Mouse (Mus musculus) cerebellum, adult 2 months (tissue): ENCODE measurements around the gene Rilp. TPM values are rescaled to one million over a fixed set of nuclear protein-coding genes. Genes with fewer than 3 reads are reported as not detected.

Experiments
- DNase-seq, 2 experiments: peaks; one replicate each; pipeline ENCODE4 v3.0.0; 2021
- H3K27ac ChIP-seq: fragments of 200-500 bp; 2 replicates; pipeline ENCODE4 v1.5.1; 2012; ENCODE audit warnings: low read length, control low read depth, inconsistent platforms; ENCODE audit not compliant: insufficient read depth
- H3K27me3 ChIP-seq: fragments of 200-500 bp; 2 replicates; pipeline ENCODE4 v1.6.1; 2012; ENCODE audit warnings: inconsistent platforms, mild to moderate bottlenecking, low read length, moderate library complexity; ENCODE audit not compliant: control insufficient read depth, insufficient read depth
- H3K4me1 ChIP-seq: fragments of 200-500 bp; 2 replicates; pipeline ENCODE4 v1.6.1; 2011; ENCODE audit warnings: low read length; ENCODE audit not compliant: control insufficient read depth, insufficient read depth
- H3K4me3 ChIP-seq: fragments of 200-500 bp; replicated peaks from 2 replicates; pipeline ENCODE3; 2011; ENCODE audit warnings: mild to moderate bottlenecking, low read depth, low read length, control low read depth; ENCODE audit not compliant: insufficient read depth
- CTCF ChIP-seq: fragments of 200-500 bp; IDR thresholded peaks from 2 replicates; pipeline ENCODE4 v1.5.1; 2011; ENCODE audit warnings: low read depth, mild to moderate bottlenecking, control low read depth, low read length, moderate library complexity, borderline replicate concordance; ENCODE audit not compliant: insufficient read depth
- POLR2A ChIP-seq: fragments of 200-500 bp; IDR thresholded peaks from 2 replicates; pipeline ENCODE4 v1.6.1; 2011; ENCODE audit warnings: low read length, control low read depth, borderline replicate concordance; ENCODE audit not compliant: insufficient read depth
- WGBS: fragments of 180-500 bp; shearing (Covaris S2); methylation state at CpG from one replicate; pipeline ENCODE4 v1.1.7; 2018; 5-methylcytosine and 5-hydroxymethylcytosine counted together
- polyA plus RNA-seq: library from polyadenylated mRNA; depleted of rRNA; stranded (reverse); fragments of >200 nt; gene quantifications from 2 replicates; pipeline ENCODE4 v1.2.3, GENCODE M21; 2012; rRNA removed

Gene Rilp
- polyA plus RNA-seq, 1 experiment: 5.4 TPM

DNA sequence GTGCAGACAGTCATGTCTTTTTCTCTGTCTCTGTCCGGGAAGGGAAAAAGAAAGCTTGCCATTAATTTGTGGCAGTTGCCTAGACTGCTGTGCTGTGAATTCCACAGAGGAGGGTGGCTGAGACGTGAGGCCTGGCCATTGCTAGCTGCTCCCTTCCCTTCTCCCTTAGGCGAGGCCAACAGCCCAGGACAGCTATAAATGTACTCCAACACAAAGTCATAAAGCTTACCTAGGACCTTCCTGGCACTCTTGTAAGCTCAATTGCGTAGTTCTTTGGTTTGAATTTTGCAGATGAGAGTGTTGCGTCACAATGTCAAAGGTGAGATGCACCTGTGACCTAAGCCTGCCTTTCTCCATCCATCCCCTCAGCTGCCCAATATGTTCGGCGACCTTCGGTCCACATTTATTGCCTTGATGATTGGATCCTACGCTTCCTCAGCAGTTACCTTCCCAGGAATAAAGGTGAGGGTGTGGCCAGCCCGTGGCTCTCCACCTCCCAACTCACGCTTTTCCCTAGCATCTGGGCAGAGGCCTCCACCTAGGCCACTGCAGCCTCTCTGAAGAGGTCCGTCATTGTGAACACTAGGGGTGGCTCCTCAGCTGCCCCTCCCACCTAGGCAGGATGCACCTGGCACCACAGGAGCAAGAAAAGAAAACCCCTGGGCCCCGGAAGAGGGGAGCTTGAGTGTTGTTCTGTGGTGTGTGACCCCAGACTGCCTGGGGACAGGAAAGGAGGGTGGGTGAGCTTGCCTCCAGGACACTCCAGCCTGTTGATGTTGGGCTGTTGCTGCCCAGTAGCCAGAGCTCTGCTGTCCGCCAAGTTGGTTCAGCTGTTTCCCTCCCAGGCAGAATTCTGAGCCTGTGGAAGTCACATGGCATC lies 50.9 kb downstream of the Rilp start:
- DNase-seq: peak in 1 of 2 experiments; percentile 11
- no peaks in the 10 kb centered on the region for H3K27me3 ChIP-seq
- 81% methylated on average over 14 of the region's 14 CpGs for WGBS
- H3K4me3 ChIP-seq: no peak overlapping the region
- no peak overlapping the region for H3K27ac ChIP-seq
- TF ChIP-seq CTCF (no peak), POLR2A (no peak)
- peaks cover 40% of the 10 kb centered on the region for H3K4me1 ChIP-seq

DNA sequence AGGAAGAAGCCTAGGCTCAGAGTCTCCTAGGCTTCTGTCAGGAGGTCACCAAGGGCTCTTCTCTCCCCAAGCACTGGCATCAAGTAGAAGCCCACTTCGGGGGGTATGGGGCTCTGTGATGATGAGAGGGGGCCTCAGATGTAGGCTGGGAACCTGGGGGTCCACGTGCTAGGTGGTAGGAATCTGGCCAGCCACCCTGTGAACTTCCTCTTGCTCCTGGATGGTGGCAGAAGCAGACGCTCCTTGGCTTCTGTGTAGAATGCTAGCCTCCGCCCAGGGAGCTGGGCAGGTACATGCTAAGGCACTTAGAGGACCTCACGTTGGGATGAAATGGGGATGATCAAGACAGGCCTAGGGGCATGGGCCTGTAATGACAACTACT lies 51.5 kb downstream of the Rilp start:
- WGBS: 76% methylated on average over 5 of the region's 5 CpGs

More for the DNA sequence above, 51.5 kb downstream of the Rilp start:
- H3K4me1 ChIP-seq: peaks cover 46% of the 10 kb centered on the region
- TF ChIP-seq POLR2A (no peak), CTCF (no peak)
- DNase-seq: no peak
- no peak overlapping the region for H3K4me3 ChIP-seq
- no peak overlapping the region for H3K27ac ChIP-seq
- no peaks in the 10 kb centered on the region for H3K27me3 ChIP-seq

Other genes with a start within 250 kb of the Rilp start
- 59.3 and 64.2 TPM in 2 replicates for gene Rpa1, start 161.8 kb upstream of the Rilp start, polyA plus RNA-seq
- 9.1 and 9.2 TPM in 2 replicates for gene Smyd4, start 161.7 kb upstream of the Rilp start, polyA plus RNA-seq
- 27.5 and 32.9 TPM in 2 replicates for gene Serpinf1, start 87.4 kb upstream of the Rilp start, polyA plus RNA-seq
- 0.13 and 0.15 TPM in 2 replicates for gene Serpinf2, start 70.5 kb upstream of the Rilp start, polyA plus RNA-seq
- 15.1 and 15.3 TPM in 2 replicates for gene Wdr81, start 55.4 kb upstream of the Rilp start, polyA plus RNA-seq
- 0.56 and 0.70 TPM in 2 replicates for gene Tlcd2, start 48.4 kb upstream of the Rilp start, polyA plus RNA-seq
- gene Prpf8, start 23.3 kb upstream of the Rilp start, polyA plus RNA-seq: 110 and 123 TPM in 2 replicates
- 3.3 and 3.4 TPM in 2 replicates for gene Scarf1, start 3.4 kb downstream of the Rilp start, polyA plus RNA-seq
- gene Slc43a2, start 21.6 kb downstream of the Rilp start, polyA plus RNA-seq: 57.4 and 67.1 TPM in 2 replicates
- 295 and 319 TPM in 2 replicates for gene Pitpna, start 78.0 kb downstream of the Rilp start, polyA plus RNA-seq
- 81.3 and 87.4 TPM in 2 replicates for gene Inpp5k, start 120.9 kb downstream of the Rilp start, polyA plus RNA-seq
- gene Myo1c, start 140.4 kb downstream of the Rilp start, polyA plus RNA-seq: 26.9 and 28.5 TPM in 2 replicates
- gene Crk, start 169.2 kb downstream of the Rilp start, polyA plus RNA-seq: 80.6 and 83.1 TPM in 2 replicates
- 870 and 906 TPM in 2 replicates for gene Ywhae, start 222.8 kb downstream of the Rilp start, polyA plus RNA-seq